Mouse (Mus musculus): ENCODE measurements around the gene Dpep3.
"Not testable (repeated sequence)": the region's sequence is repeated elsewhere in the genome, so short reads cannot be mapped to it uniquely, and the experiment has no call there.

DNA sequence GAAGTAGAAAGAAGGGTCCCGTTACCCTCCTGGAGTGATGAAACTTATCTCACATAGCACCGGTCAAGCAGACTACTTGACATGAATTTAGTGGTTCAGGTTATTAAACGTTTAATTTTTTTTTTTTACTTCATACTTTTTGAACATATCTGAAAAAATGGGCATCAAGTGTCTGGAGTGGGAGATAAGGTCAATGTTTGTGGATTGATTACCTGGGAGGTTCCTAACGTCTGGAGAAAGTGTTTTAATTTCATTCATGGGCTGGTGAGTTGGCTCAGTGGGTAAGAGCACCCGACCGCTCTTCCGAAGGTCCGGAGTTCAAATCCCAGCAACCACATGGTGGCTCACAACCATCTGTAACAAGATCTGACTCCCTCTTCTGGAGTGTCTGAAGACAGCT lies 33.0 kb upstream of the Dpep3 start:
- TF ChIP-seq CTCF (conservative IDR thresholded peaks at IDR 0.05; ENCODE audit: low read length); NANOG (IDR thresholded peaks at IDR 0.05; ENCODE audit: borderline replicate concordance, low read length): not testable (repeated sequence)

Data from E14TG2a.4 (cell line).